Mouse (Mus musculus): ENCODE data around the gene Stard10.

The Stard10 gene

DNA sequence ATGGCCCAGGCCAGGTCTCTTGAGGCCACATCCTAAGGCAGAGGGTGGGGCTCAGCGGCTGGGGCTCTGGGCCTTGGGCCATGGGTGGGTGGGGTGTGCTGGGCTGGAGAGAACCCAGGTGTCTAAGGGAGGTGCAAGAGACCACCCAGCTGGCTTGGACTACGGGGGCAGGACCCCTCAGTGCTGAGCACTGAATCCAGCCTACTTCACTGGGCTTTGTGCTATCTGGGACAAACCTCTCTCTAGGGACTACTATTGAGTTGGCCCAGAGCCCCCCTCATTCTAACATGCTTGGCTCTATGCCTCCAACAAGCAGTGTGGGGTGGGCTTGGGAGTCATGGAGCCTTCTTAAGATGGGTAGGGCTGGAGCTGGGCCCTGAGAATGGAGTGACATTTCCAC lies 78.6 kb downstream of the Stard10 start:
- DNase-seq (ENCODE audit: low read depth, low spot score), result no peak

Data from telencephalon, adult 2 months (tissue).